Mouse (Mus musculus): ENCODE data around the gene Gpr88. TPM values are rescaled to one million over a fixed set of nuclear protein-coding genes. Genes with fewer than 3 reads are reported as not detected.

Gene Gpr88
- polyA plus RNA-seq, 1 experiment from 2014 or later: 1.2 TPM

DNA sequence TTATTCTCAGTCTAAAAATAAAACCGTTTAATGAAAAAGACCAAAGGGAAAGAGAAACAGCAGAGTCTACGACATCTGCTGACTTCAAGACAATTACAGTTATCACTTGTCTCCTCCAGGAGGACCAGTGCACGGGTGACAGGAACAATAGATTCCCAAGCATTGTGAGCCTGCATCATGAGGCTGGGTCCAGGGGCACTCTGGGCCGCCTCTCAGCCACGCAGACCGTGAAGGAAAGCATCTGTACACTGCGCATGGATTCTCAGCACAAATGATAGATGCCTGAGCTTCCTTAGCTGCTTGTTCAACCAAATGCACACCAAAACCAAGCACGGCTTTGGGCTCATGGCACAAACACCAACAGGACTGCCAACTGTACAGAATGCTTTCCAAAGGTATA lies 23.8 kb upstream of the Gpr88 start:
- H3K36me3 ChIP-seq: peaks cover 22% of the 10 kb centered on the region
- H3K4me1 ChIP-seq (replicated peaks): 0 out of 2 replicates have a peak, but pooled peaks cover 2% of the 10 kb centered on the region
- no peak for ATAC-seq (ENCODE audit: insufficient number of reproducible peaks, insufficient read depth, low FRiP score, low TSS enrichment, low read depth)
- H3K9ac ChIP-seq (replicated peaks): no peak overlapping the region
- WGBS: 88% methylated on average over 8 of the region's 8 CpGs
- no peak overlapping the region for H3K4me3 ChIP-seq (replicated peaks)
- no peak overlapping the region for H3K4me2 ChIP-seq
- H3K27ac ChIP-seq: no peak overlapping the region
- H3K27me3 ChIP-seq: no peaks in the 10 kb centered on the region
- no peaks in the 10 kb centered on the region for H3K9me3 ChIP-seq

DNA sequence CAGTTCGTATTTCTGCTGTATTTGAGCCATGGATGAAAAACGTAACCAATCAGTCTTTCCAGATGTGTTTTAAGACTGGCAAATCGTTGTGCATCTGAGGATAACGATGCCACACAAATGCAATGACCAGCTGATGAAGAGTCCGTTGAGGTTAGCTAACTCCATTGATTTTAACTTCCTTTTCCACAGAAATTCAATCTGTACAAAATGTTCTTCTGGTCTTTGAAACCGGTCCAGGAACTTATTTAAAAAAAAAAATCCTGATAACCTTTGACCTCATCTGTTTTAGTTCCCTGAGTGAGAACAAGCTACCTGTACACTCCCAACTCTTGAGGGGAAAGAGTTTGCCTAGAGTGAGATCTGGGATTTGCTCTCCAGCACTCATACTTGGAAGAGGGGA lies 18.4 kb upstream of the Gpr88 start:
- no peak overlapping the region for H3K9ac ChIP-seq (replicated peaks)
- H3K9me3 ChIP-seq: no peaks in the 10 kb centered on the region
- no peaks in the 10 kb centered on the region for H3K27me3 ChIP-seq
- H3K4me2 ChIP-seq: no peak overlapping the region
- H3K4me1 ChIP-seq (replicated peaks): 0 out of 2 replicates have a peak, but pooled peaks cover 2% of the 10 kb centered on the region
- no peak overlapping the region for H3K4me3 ChIP-seq (replicated peaks)
- 74% methylated on average over 6 of the region's 6 CpGs for WGBS
- H3K27ac ChIP-seq: no peak overlapping the region
- H3K36me3 ChIP-seq: peaks cover 8% of the 10 kb centered on the region; the same call in 1 of the 2 replicates
- ATAC-seq (ENCODE audit: insufficient number of reproducible peaks, insufficient read depth, low FRiP score, low TSS enrichment, low read depth): no peak

DNA sequence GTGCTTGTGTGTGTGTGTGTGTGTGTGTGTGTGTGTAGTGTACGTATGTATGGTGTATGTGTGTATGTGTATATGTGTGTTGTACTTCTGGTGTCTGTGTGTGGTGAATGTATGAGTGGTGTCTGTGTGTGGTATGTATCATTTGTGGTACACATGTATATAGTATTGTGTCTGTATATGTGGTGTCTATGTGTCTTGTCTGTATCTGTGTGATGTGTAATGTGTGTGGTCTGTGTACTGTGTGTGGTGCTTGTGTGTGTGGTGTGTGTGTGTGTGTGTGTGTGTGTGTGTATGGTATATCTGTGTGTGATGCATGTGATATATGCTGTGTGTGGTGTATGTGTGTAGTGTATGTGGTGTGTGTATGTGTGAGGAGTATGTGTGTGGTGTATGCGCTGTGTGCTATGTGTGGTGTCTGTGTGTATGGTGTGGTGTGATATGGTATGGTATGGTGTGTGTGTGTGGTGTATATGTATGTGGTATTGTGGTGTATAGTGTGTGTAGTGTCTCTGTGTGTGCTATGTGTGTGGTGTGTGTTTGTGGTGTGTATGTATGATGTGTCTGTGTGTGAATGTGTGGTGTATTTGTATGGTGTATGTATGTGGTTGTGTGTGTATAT lies 13.8 kb upstream of the Gpr88 start:
- H3K4me3 ChIP-seq (replicated peaks): no peak overlapping the region
- no peaks in the 10 kb centered on the region for H3K27me3 ChIP-seq
- H3K4me2 ChIP-seq: no peak overlapping the region
- no peaks in the 10 kb centered on the region for H3K4me1 ChIP-seq (replicated peaks)
- H3K9me3 ChIP-seq: no peaks in the 10 kb centered on the region
- peaks cover 3% of the 10 kb centered on the region; the same call in 1 of the 2 replicates for H3K36me3 ChIP-seq
- no peak overlapping the region for H3K9ac ChIP-seq (replicated peaks)
- peak; percentile 56; the same call in 1 of the 2 replicates for ATAC-seq (ENCODE audit: insufficient number of reproducible peaks, insufficient read depth, low FRiP score, low TSS enrichment, low read depth)
- no peak overlapping the region for H3K27ac ChIP-seq
- 90% methylated on average over 2 of the region's 2 CpGs for WGBS

GRCm38 (mm10) chr3:116266360-116266759 lies 13.1 kb upstream of the Gpr88 start:
- H3K27me3 ChIP-seq: no peaks in the 10 kb centered on the region
- H3K9me3 ChIP-seq: no peaks in the 10 kb centered on the region
- no peak overlapping the region for H3K4me3 ChIP-seq (replicated peaks)
- no peak overlapping the region for H3K4me2 ChIP-seq
- H3K27ac ChIP-seq: no peak overlapping the region
- H3K4me1 ChIP-seq (replicated peaks): no peaks in the 10 kb centered on the region
- WGBS: 50% methylated on average over 3 of the region's 3 CpGs
- no peak overlapping the region for H3K9ac ChIP-seq (replicated peaks)
- no peaks in the 10 kb centered on the region for H3K36me3 ChIP-seq
- no peak for ATAC-seq (ENCODE audit: insufficient number of reproducible peaks, insufficient read depth, low FRiP score, low TSS enrichment, low read depth)

DNA sequence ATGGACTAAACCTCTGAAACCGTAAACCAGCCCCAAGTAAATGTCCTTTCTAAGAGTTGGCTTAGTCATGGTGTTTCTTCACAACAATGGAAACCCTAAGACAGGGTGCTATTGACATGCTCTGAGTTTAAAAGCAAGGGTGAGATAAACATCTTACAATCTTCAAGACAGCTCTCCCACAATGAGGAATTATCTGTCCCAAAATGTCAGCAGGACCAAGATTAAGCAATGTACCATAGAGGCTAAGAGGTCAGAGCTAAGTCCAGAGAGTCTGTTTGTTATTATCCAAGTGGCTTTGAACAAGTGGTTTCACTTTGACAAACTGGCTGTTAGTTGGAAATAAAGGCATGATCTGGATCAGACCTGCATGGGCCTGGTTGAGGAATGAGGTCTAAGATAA lies 10.7 kb upstream of the Gpr88 start:
- H3K9me3 ChIP-seq: no peaks in the 10 kb centered on the region
- no peaks in the 10 kb centered on the region for H3K27me3 ChIP-seq
- no peak overlapping the region for H3K9ac ChIP-seq (replicated peaks)
- 0 out of 2 replicates have a peak, but pooled peaks cover 3% of the 10 kb centered on the region for H3K4me1 ChIP-seq (replicated peaks)
- no peak overlapping the region for H3K4me2 ChIP-seq
- no peaks in the 10 kb centered on the region for H3K36me3 ChIP-seq
- no peak overlapping the region for H3K27ac ChIP-seq
- no peak overlapping the region for H3K4me3 ChIP-seq (replicated peaks)
- WGBS: 66% methylated on average over 1 of the region's 1 CpGs
- no peak for ATAC-seq (ENCODE audit: insufficient number of reproducible peaks, insufficient read depth, low FRiP score, low TSS enrichment, low read depth)

GRCm38 (mm10) chr3:116263061-116263460 lies 9.8 kb upstream of the Gpr88 start:
- H3K9me3 ChIP-seq: no peaks in the 10 kb centered on the region
- no peak overlapping the region for H3K27ac ChIP-seq
- ATAC-seq (ENCODE audit: insufficient number of reproducible peaks, insufficient read depth, low FRiP score, low TSS enrichment, low read depth): no peak
- no peak overlapping the region for H3K4me3 ChIP-seq (replicated peaks)
- no peaks in the 10 kb centered on the region for H3K36me3 ChIP-seq
- H3K9ac ChIP-seq (replicated peaks): no peak overlapping the region
- 0 out of 2 replicates have a peak, but pooled peaks cover 3% of the 10 kb centered on the region for H3K4me1 ChIP-seq (replicated peaks)
- 89% methylated on average over 5 of the region's 5 CpGs for WGBS
- H3K4me2 ChIP-seq: no peak overlapping the region
- 0 out of 2 replicates have a peak, but pooled peaks cover 2% of the 10 kb centered on the region for H3K27me3 ChIP-seq

GRCm38 (mm10) chr3:116256104-116256503 lies 2.8 kb upstream of the Gpr88 start:
- Histone ChIP-seq H3K27ac (no peak overlapping the region), H3K9me3 (no peaks in the 10 kb centered on the region), H3K4me2 (no peak overlapping the region), H3K27me3 (peaks cover 45% of the 10 kb centered on the region), H3K9ac (replicated peaks) (no peak overlapping the region), H3K4me3 (replicated peaks) (no peak overlapping the region), H3K36me3 (no peaks in the 10 kb centered on the region), H3K4me1 (replicated peaks) (peaks cover 22% of the 10 kb centered on the region)
- no peak for ATAC-seq (ENCODE audit: insufficient number of reproducible peaks, insufficient read depth, low FRiP score, low TSS enrichment, low read depth)
- 30% methylated on average over 5 of the region's 5 CpGs for WGBS

DNA sequence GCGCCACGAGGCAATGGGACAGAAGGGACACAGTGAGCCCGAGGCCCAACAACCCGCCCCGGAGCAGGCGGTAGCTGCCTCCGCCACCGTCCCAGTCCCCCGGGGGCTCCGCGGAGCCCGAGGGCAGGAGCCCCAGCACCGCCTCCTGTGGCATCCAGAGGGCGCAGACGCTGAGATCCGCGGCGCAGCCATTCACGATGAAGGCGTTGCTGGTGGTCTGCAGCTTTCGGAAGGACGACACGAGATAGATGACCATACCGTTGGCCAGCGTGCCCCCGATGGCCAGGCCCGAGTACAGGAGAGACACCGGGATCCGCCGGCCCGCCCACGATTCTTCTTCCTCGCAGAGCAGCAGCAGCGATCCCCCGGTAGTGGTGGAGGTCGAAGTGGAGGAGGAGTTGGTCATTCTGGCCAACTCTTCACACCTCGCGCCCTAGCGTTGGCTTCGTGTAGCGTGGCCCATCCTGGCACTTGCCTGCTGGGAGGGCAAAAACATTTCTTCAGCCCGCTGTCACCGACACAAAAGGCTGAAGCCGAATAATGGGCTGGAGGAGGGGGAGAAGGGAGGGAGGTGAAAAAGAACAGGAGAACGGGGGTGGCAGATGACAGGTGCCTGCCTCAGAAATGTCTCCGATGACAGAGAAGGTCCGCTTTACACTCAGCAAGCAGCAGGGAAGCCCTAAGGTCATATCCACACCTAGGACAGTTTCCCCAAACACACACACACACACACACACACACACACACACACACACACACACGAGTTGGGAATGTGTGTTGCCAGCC lies 855 bp downstream of the Gpr88 start:
- Histone ChIP-seq H3K4me2 (peak overlapping the region; percentile 99), H3K9me3 (no peaks in the 10 kb centered on the region), H3K4me3 (replicated peaks) (peak overlapping the region; percentile 58), H3K4me1 (replicated peaks) (peaks cover 20% of the 10 kb centered on the region), H3K9ac (replicated peaks) (peak overlapping the region; percentile 61), H3K27me3 (peaks cover 62% of the 10 kb centered on the region), H3K27ac (no peak overlapping the region), H3K36me3 (no peaks in the 10 kb centered on the region)
- ATAC-seq (ENCODE audit: insufficient number of reproducible peaks, insufficient read depth, low FRiP score, low TSS enrichment, low read depth): peak; percentile 35; the same call in 1 of the 2 replicates
- under 1% methylated on average over 47 of the region's 48 CpGs for WGBS

- peak overlapping the region; percentile 99 for H3K4me2 ChIP-seq
- no peak overlapping the region for H3K27ac ChIP-seq
- H3K36me3 ChIP-seq: no peaks in the 10 kb centered on the region
- ATAC-seq (ENCODE audit: insufficient number of reproducible peaks, insufficient read depth, low FRiP score, low TSS enrichment, low read depth): peak; percentile 61
- H3K4me1 ChIP-seq (replicated peaks): peaks cover 20% of the 10 kb centered on the region
- H3K27me3 ChIP-seq: peaks cover 62% of the 10 kb centered on the region
- H3K9me3 ChIP-seq: no peaks in the 10 kb centered on the region
- WGBS: under 1% methylated on average over 78 of the region's 86 CpGs
- peak overlapping the region; percentile 58 for H3K4me3 ChIP-seq (replicated peaks)
- H3K9ac ChIP-seq (replicated peaks): peak overlapping the region; percentile 61
Measured at GRCm38 (mm10) chr3:116251481-116252254, 1.6 kb downstream of the Gpr88 start.

- H3K27ac ChIP-seq: no peak overlapping the region
- H3K36me3 ChIP-seq: no peaks in the 10 kb centered on the region
- no peak overlapping the region for H3K4me2 ChIP-seq
- H3K27me3 ChIP-seq: peaks cover 47% of the 10 kb centered on the region
- no peaks in the 10 kb centered on the region for H3K9me3 ChIP-seq
- no peak for ATAC-seq (ENCODE audit: insufficient number of reproducible peaks, insufficient read depth, low FRiP score, low TSS enrichment, low read depth)
- H3K4me1 ChIP-seq (replicated peaks): peaks cover 20% of the 10 kb centered on the region
- 74% methylated on average over 2 of the region's 2 CpGs for WGBS
- H3K4me3 ChIP-seq (replicated peaks): no peak overlapping the region
- no peak overlapping the region for H3K9ac ChIP-seq (replicated peaks)
Measured at GRCm38 (mm10) chr3:116249026-116249425, 4.3 kb downstream of the Gpr88 start.

GRCm38 (mm10) chr3:116244476-116244875 lies 8.8 kb downstream of the Gpr88 start:
- Histone ChIP-seq H3K9ac (replicated peaks) (no peak overlapping the region), H3K4me3 (replicated peaks) (no peak overlapping the region), H3K4me2 (no peak overlapping the region), H3K9me3 (no peaks in the 10 kb centered on the region), H3K27me3 (peaks cover 8% of the 10 kb centered on the region), H3K27ac (no peak overlapping the region), H3K4me1 (replicated peaks) (no peaks in the 10 kb centered on the region), H3K36me3 (no peaks in the 10 kb centered on the region)
- no peak for ATAC-seq (ENCODE audit: insufficient number of reproducible peaks, insufficient read depth, low FRiP score, low TSS enrichment, low read depth)
- 73% methylated on average over 6 of the region's 6 CpGs for WGBS

Measured in limb, embryonic 12.5 days (tissue).